Mouse (Mus musculus): ENCODE data around the gene Papss2. TPM values are rescaled to one million over a fixed set of nuclear protein-coding genes. Genes with fewer than 3 reads are reported as not detected.

The Papss2 gene
- total RNA-seq, 2 experiments from 2014 or later, result 14.7 to 15.1 TPM

- DNase-seq (ENCODE audit: low spot score in 2 of 2), result peak; percentile 91 to 94
- H3K27ac ChIP-seq, result peak overlapping the region; percentile 95
- peak overlapping the region; percentile 88 for H3K4me3 ChIP-seq
- TF ChIP-seq CTCF (conservative IDR thresholded peaks at IDR 0.05), result no peak
Observed at GRCm38 (mm10) chr19:32711761-32712541, 116.4 kb downstream of the Papss2 start.

DNA sequence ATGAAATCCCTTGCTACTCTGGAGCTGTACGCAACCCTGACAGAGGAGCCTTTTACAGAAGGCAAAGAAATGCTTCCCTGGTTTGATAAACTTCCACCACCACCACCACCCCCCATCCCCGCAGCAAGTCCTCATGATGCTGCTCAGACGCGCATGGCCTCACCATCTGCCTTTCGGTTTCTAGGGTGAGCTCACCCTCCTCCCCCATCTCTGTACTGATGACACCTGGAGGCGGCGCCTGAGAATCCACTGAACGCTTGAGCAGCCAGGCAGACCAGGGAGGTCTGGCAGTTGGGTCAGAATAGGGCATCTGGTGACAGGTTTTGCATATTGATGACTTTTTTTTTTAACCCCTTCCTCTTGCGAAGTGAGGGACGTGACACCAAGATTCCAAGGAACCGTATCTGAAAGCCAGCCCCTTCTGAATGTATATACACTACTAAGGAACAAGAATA lies 117.0 kb downstream of the Papss2 start:
- DNase-seq (ENCODE audit: low spot score in 2 of 2), result peak; percentile 72 to 76
- peak; percentile 46 for TF ChIP-seq CTCF (conservative IDR thresholded peaks at IDR 0.05)
- peak overlapping the region; percentile 88 for H3K4me3 ChIP-seq
- peak overlapping the region; percentile 95 for H3K27ac ChIP-seq

DNA sequence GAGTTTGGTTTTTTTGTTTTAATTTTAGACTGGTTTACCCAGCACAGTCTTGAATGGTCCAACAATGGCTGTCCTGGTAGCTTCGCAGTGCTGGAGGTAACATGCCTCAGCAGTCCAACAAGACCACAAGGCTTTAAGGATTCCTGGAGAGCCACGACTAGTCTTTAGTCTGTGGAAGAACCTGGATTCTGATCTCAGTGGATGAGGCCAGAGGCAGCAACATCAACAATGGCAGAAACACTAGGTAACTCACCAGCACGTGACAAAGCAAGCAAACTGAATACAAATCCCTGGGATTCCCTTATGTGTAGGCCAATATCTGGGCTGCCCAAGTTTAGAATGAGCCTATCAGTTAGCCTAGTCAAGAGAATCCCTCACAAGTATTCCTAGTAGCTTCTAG lies 117.9 kb downstream of the Papss2 start:
- DNase-seq (ENCODE audit: low spot score in 2 of 2), result no peak

GRCm38 (mm10) chr19:32715201-32715600 lies 119.6 kb downstream of the Papss2 start:
- no peak overlapping the region for H3K4me3 ChIP-seq
- TF ChIP-seq CTCF (conservative IDR thresholded peaks at IDR 0.05), result peak; percentile 92
- DNase-seq (ENCODE audit: low spot score in 2 of 2), result peak; percentile 69 to 77
- no peak overlapping the region for H3K27ac ChIP-seq

More for the DNA sequence above, 117.9 kb downstream of the Papss2 start:
- no peak for TF ChIP-seq CTCF (conservative IDR thresholded peaks at IDR 0.05)
- no peak overlapping the region for H3K4me3 ChIP-seq
- H3K27ac ChIP-seq, result peak overlapping the region; percentile 95

- TF ChIP-seq CTCF (conservative IDR thresholded peaks at IDR 0.05), result no peak
- Histone ChIP-seq H3K4me3 (no peak overlapping the region), H3K27ac (no peak overlapping the region)
- no peak for DNase-seq (ENCODE audit: low spot score in 2 of 2)
Observed at GRCm38 (mm10) chr19:32715681-32716080, 120.1 kb downstream of the Papss2 start.

Other genes with a start within 250 kb of the Papss2 start
- 10 to 100 TPM; 53.9 to 59.6 TPM for gene Sgms1, start 206.1 kb upstream of the Papss2 start, total RNA-seq (2021)
- 10 to 100 TPM; 30.6 to 35.4 TPM for gene Rpl9-ps6, start 129.2 kb upstream of the Papss2 start, total RNA-seq (2021)
- 10 to 100 TPM; 58.2 to 64.3 TPM for gene Minpp1, start 110.0 kb upstream of the Papss2 start, total RNA-seq (2021)
- 10 to 100 TPM; 91.7 to 92.5 TPM for gene Atad1, start 144.0 kb downstream of the Papss2 start, total RNA-seq (2021)
- gene Pten, start 161.7 kb downstream of the Papss2 start, total RNA-seq (2021), result 100 to 1,000 TPM; 114 TPM

All from layer of hippocampus, adult 2 months (tissue).